Mouse (Mus musculus): ENCODE data around the gene Prl3a1.

Gene Prl3a1

DNA sequence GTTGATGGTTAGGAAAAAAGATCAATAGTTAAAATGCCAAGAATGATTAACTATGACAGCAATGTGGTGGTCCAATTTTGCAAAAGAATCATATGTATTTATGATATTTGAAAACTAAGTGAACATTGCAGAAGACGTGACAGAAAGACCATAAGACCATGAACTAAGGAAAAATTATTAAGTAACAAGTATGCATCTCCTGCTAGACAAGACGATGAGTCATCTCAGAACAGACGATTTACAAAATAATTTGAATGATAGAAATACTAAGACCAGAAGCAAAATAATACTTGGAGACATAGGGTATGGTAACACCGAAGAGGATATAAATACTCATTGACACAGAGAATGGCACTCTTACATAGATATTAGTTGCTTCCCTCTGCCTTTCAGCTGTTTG lies at the start of gene Prl3a1:
Gene Prl3a1, plus strand, starts transcription at position 301 of the 400 bp plus-strand sequence.
- no peak for DNase-seq (ENCODE audit: extremely low read depth, low read depth)

DNA sequence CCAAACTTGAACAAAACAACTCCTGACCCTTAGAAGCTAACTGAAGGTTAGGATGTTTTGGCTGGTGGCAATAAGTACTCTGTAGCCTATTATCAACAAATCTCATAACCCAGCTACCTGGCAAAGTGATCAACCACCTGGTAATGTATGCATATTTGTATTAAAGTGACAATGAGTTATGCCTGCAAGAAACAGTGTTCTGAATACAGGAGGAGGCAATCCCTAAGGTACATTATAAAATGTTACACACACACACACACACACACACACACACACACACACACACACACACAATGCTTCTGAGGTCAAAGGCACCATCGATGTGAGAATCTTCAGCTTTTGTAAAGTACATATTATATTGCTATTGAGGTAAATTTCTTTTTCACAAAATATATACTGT lies 17.7 kb upstream of the Prl3a1 start, which contains the start of gene Prl3b1:
Gene Prl3b1, plus strand, starts transcription at position 301 of the 400 bp plus-strand sequence.
- DNase-seq (ENCODE audit: extremely low read depth, low read depth) = no peak

DNA sequence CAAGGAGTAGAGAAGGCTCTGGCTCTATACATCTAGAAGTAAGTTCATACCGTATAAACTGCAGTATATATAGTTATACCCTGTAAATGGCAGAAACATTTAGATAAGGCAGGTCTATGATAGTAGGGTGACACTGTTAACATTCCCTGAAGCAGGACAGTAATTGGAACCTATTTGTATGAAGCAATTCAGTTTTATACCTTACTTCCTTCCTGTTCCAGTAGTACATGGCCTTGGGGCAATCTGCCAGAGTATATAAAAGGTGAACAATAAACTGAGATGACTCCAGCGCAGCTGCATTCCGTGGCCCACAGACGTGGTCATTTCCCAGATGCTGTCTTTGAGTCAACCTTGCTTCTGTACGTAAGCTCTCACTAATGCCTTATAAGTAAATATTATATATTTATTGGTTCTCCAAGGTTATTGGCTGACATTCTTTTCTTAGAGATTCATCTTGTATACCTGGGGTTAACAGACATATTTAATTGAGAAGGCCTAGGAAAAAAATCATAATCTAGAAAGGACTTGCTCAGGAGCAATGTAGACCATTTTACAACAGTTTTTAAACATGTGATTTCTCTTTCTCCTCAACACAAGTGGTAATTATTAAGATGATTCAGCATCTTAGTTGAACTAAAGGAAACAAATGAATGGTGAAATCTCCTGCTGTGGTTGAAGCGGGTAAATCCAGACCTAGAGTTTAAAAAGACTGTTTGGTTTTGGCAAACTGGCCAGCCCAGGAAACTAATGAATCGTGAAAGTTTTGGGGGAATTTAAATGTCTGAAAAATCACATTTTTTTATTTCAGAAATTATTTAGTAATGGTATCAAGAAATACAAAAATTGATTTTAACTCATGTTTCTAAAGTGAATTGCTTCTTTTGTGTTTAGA lies 53.3 kb downstream of the Prl3a1 start, which contains the start of gene Prl6a1:
Gene Prl6a1, plus strand, starts transcription at position 294 of the 892 bp plus-strand sequence.
- no peak for DNase-seq (ENCODE audit: extremely low read depth, low read depth)
